Mouse (Mus musculus): ENCODE data around the gene Daam2.
"Not testable (repeated sequence)": the region's sequence is repeated elsewhere in the genome, so short reads cannot be mapped to it uniquely, and the experiment has no call there.

Daam2 gene

GRCm38 (mm10) chr17:49477370-49477769 is 86.8 kb downstream of the Daam2 start:
- no peak for DNase-seq (ENCODE audit: low read depth)

GRCm38 (mm10) chr17:49475174-49475573 is 89.0 kb downstream of the Daam2 start:
- no peak for DNase-seq (ENCODE audit: low read depth)

- no peak for DNase-seq (ENCODE audit: low read depth)
Observed at GRCm38 (mm10) chr17:49474051-49474450, 90.1 kb downstream of the Daam2 start.

GRCm38 (mm10) chr17:49472626-49473025 is 91.5 kb downstream of the Daam2 start:
- DNase-seq (ENCODE audit: low read depth), result no peak

- DNase-seq (ENCODE audit: low read depth), result peak; percentile 34
Observed at GRCm38 (mm10) chr17:49468223-49468622, 95.9 kb downstream of the Daam2 start.

GRCm38 (mm10) chr17:49464884-49465283 is 99.3 kb downstream of the Daam2 start:
- DNase-seq (ENCODE audit: low read depth), result no peak

GRCm38 (mm10) chr17:49458386-49458785 is 105.8 kb downstream of the Daam2 start:
- no peak for DNase-seq (ENCODE audit: low read depth)

GRCm38 (mm10) chr17:49457833-49458232 is 106.3 kb downstream of the Daam2 start:
- no peak for DNase-seq (ENCODE audit: low read depth)

- DNase-seq (ENCODE audit: low read depth), result no peak
Observed at GRCm38 (mm10) chr17:49456334-49456733, 107.8 kb downstream of the Daam2 start.

GRCm38 (mm10) chr17:49450922-49451321 is 113.2 kb downstream of the Daam2 start:
- DNase-seq (ENCODE audit: low read depth), result no peak

- DNase-seq (ENCODE audit: low read depth), result no peak
Observed at GRCm38 (mm10) chr17:49449230-49449608, 114.9 kb downstream of the Daam2 start.

GRCm38 (mm10) chr17:49448570-49449229 is 115.4 kb downstream of the Daam2 start:
- DNase-seq (ENCODE audit: low read depth), result no peak

GRCm38 (mm10) chr17:49442841-49443240 is 121.3 kb downstream of the Daam2 start:
- not testable (repeated sequence) for DNase-seq (ENCODE audit: low read depth)

GRCm38 (mm10) chr17:49440331-49441130 is 123.6 kb downstream of the Daam2 start:
- no peak for DNase-seq (ENCODE audit: low read depth)

GRCm38 (mm10) chr17:49439706-49440105 is 124.4 kb downstream of the Daam2 start:
- no peak for DNase-seq (ENCODE audit: low read depth)

GRCm38 (mm10) chr17:49438822-49439574 is 125.1 kb downstream of the Daam2 start:
- DNase-seq (ENCODE audit: low read depth), result no peak

- DNase-seq (ENCODE audit: low read depth), result not testable (repeated sequence)
Observed at GRCm38 (mm10) chr17:49437306-49437705, 126.8 kb downstream of the Daam2 start.

- no peak for DNase-seq (ENCODE audit: low read depth)
Observed at GRCm38 (mm10) chr17:49436631-49437030, 127.5 kb downstream of the Daam2 start.

GRCm38 (mm10) chr17:49435081-49435480 is 129.1 kb downstream of the Daam2 start:
- no peak for DNase-seq (ENCODE audit: low read depth)

GRCm38 (mm10) chr17:49434236-49434635 is 129.9 kb downstream of the Daam2 start:
- DNase-seq (ENCODE audit: low read depth), result no peak

- DNase-seq (ENCODE audit: low read depth), result no peak
Observed at GRCm38 (mm10) chr17:49433071-49433470, 131.1 kb downstream of the Daam2 start.

GRCm38 (mm10) chr17:49432071-49432711 is 132.0 kb downstream of the Daam2 start:
- no peak for DNase-seq (ENCODE audit: low read depth)
